Mouse (Mus musculus) testis, adult 2 months (tissue): ENCODE results near the gene Ppp1r37.
A peak's percentile ranks its signal among the peaks of the same experiment; 100 is the strongest.

Experiments used
- CTCF ChIP-seq: fragments of 200-500 bp; IDR thresholded peaks from 2 replicates; pipeline ENCODE4 v1.5.1; 2012; ENCODE audit warnings: low read depth, mild to moderate bottlenecking, inconsistent platforms, low read length, moderate library complexity; ENCODE audit not compliant: control insufficient read depth, insufficient read depth, insufficient replicate concordance
- POLR2A ChIP-seq: fragments of 200-500 bp; IDR thresholded peaks from 2 replicates; pipeline ENCODE4 v1.6.1; 2012; ENCODE audit warnings: low read depth, mild to moderate bottlenecking, inconsistent platforms, low read length, moderate library complexity; ENCODE audit not compliant: control insufficient read depth

- TF ChIP-seq POLR2A, result no peak
- TF ChIP-seq CTCF, result 0 out of 2 replicates have a peak, but pooled peaks have one; percentile 1
These were observed 3.9 kb downstream of the Ppp1r37 start for GRCm38 (mm10) chr7:19558965-19559364.
